Mouse (Mus musculus) fibroblast of lung, adult 2 months (primary cell): Measurements from ENCODE around the gene Dido1.

Experiments used
- DNase-seq: peaks from one replicate; pipeline ENCODE4 v3.0.0-alpha.2; 2011; ENCODE audit warnings: low read depth

Dido1 gene

GRCm38 (mm10) chr2:180709923-180710272 is at the start of gene Dido1, which contains the start of gene Gid8:
Dido1 (minus strand) TSS chr2:180709999.
Gid8 (plus strand) TSS chr2:180710117.
- DNase-seq = peak; percentile 93

- DNase-seq = no peak
Observed at GRCm38 (mm10) chr2:180758513-180759263, 48.9 kb upstream of the Dido1 start.

GRCm38 (mm10) chr2:180756786-180757185 is 47.0 kb upstream of the Dido1 start:
- DNase-seq = no peak

- DNase-seq = no peak
Observed at GRCm38 (mm10) chr2:180755896-180756295, 46.1 kb upstream of the Dido1 start.

GRCm38 (mm10) chr2:180754976-180755688 is 45.3 kb upstream of the Dido1 start:
- DNase-seq = no peak

GRCm38 (mm10) chr2:180748904-180749303 is 39.1 kb upstream of the Dido1 start:
- no peak for DNase-seq

GRCm38 (mm10) chr2:180746569-180747192 is 36.9 kb upstream of the Dido1 start:
- no peak for DNase-seq

GRCm38 (mm10) chr2:180745248-180745927 is 35.6 kb upstream of the Dido1 start:
- peak; percentile 44 for DNase-seq

- no peak for DNase-seq
Observed at GRCm38 (mm10) chr2:180743321-180743720, 33.5 kb upstream of the Dido1 start.

- no peak for DNase-seq
Observed at GRCm38 (mm10) chr2:180742820-180743219, 33.0 kb upstream of the Dido1 start.

GRCm38 (mm10) chr2:180741421-180741820 is 31.6 kb upstream of the Dido1 start:
- DNase-seq = no peak

- DNase-seq = no peak
Observed at GRCm38 (mm10) chr2:180740349-180740748, 30.6 kb upstream of the Dido1 start.

- no peak for DNase-seq
Observed at GRCm38 (mm10) chr2:180737984-180738383, 28.2 kb upstream of the Dido1 start.

- no peak for DNase-seq
Observed at GRCm38 (mm10) chr2:180735232-180735631, 25.4 kb upstream of the Dido1 start.

GRCm38 (mm10) chr2:180731984-180732383 is 22.2 kb upstream of the Dido1 start:
- no peak for DNase-seq

GRCm38 (mm10) chr2:180731036-180731435 is 21.2 kb upstream of the Dido1 start:
- DNase-seq = no peak

- DNase-seq = no peak
Observed at GRCm38 (mm10) chr2:180727613-180728021, 17.8 kb upstream of the Dido1 start.

- DNase-seq = no peak
Observed at GRCm38 (mm10) chr2:180726658-180727442, 17.1 kb upstream of the Dido1 start.

GRCm38 (mm10) chr2:180725856-180726629 is 16.2 kb upstream of the Dido1 start:
- DNase-seq = no peak

- DNase-seq = no peak
Observed at GRCm38 (mm10) chr2:180725414-180725778, 15.6 kb upstream of the Dido1 start.
